Mouse (Mus musculus): ENCODE data around the gene Ggt6.

GRCm38 (mm10) chr11:72452140-72452665, 16.9 kb downstream of the Ggt6 start:
- TF ChIP-seq CTCF (IDR thresholded peaks at IDR 0.05; ENCODE audit: low read depth, low read length), result no peak
- no peak for TF ChIP-seq POLR2A (IDR thresholded peaks at IDR 0.05; ENCODE audit: borderline replicate concordance, low read depth, low read length)
